Mouse (Mus musculus) bone marrow, adult 2 months (tissue): ENCODE results near the gene Prss23. TPM values are rescaled to one million over a fixed set of nuclear protein-coding genes. Genes with fewer than 3 reads are reported as not detected.
A peak's percentile ranks its signal among the peaks of the same experiment; 100 is the strongest.

Experiments used
- H3K27ac ChIP-seq: fragments of 200-500 bp; 2 replicates; pipeline ENCODE4 v1.5.1; 2012; ENCODE audit warnings: low read depth, mild to moderate bottlenecking, control low read depth, inconsistent platforms, low read length; ENCODE audit not compliant: control insufficient read depth, poor library complexity, insufficient read depth
- H3K4me1 ChIP-seq: fragments of 200-500 bp; 2 replicates; pipeline ENCODE4 v1.6.1; 2011; ENCODE audit warnings: low read length; ENCODE audit not compliant: control insufficient read depth, insufficient read depth
- H3K4me3 ChIP-seq: fragments of 200-500 bp; replicated peaks from 2 replicates; pipeline ENCODE3; 2011; ENCODE audit warnings: mild to moderate bottlenecking, low read depth, low read length, control low read depth; ENCODE audit not compliant: control insufficient read depth
- CTCF ChIP-seq: fragments of 200-500 bp; IDR thresholded peaks from 2 replicates; pipeline ENCODE4 v1.5.1; 2011; ENCODE audit warnings: low read length, control low read depth; ENCODE audit not compliant: control insufficient read depth, insufficient read depth
- POLR2A ChIP-seq: fragments of 200-500 bp; IDR thresholded peaks from 2 replicates; pipeline ENCODE4 v1.6.1; 2011; ENCODE audit warnings: low read depth, mild to moderate bottlenecking, control low read depth, low read length, borderline replicate concordance; ENCODE audit not compliant: control insufficient read depth
- WGBS: fragments of 180-500 bp; shearing (Covaris S2); methylation state at CpG from one replicate; pipeline ENCODE4 v1.1.7; 2018; 5-methylcytosine and 5-hydroxymethylcytosine counted together
- polyA plus RNA-seq: library from polyadenylated mRNA; stranded (reverse); fragments of >200 nt; gene quantifications from 2 replicates; pipeline ENCODE4 v1.2.4, GENCODE M21; 2011; ENCODE audit warnings: low replicate concordance; ENCODE audit not compliant: missing spikeins, insufficient read depth, insufficient read length

Prss23 gene
- polyA plus RNA-seq, 1 experiment = 13.1 TPM

- WGBS = 2% methylated on average over 46 of the region's 61 CpGs
- Histone ChIP-seq H3K27ac (no peak overlapping the region), H3K4me3 (no peak overlapping the region), H3K4me1 (no peaks in the 10 kb centered on the region)
- TF ChIP-seq POLR2A (no peak), CTCF (no peak)
Measured at GRCm38 (mm10) chr7:89517460-89518390, 9.3 kb downstream of the Prss23 start.

GRCm38 (mm10) chr7:89516551-89517459 lies 10.2 kb downstream of the Prss23 start:
- Histone ChIP-seq H3K27ac (no peak overlapping the region), H3K4me1 (no peaks in the 10 kb centered on the region), H3K4me3 (no peak overlapping the region)
- 11% methylated on average over 32 of the region's 32 CpGs for WGBS
- TF ChIP-seq CTCF (no peak), POLR2A (no peak)

- Histone ChIP-seq H3K4me3 (no peak overlapping the region), H3K27ac (no peak overlapping the region), H3K4me1 (no peaks in the 10 kb centered on the region)
- WGBS = 73% methylated on average over 4 of the region's 4 CpGs
- no peak for TF ChIP-seq CTCF
Measured at GRCm38 (mm10) chr7:89511921-89512514, 15.0 kb downstream of the Prss23 start.

- no peak overlapping the region for H3K4me3 ChIP-seq
- H3K27ac ChIP-seq = no peak overlapping the region
- no peak for TF ChIP-seq CTCF
- no peak for TF ChIP-seq POLR2A
- WGBS = 81% methylated on average over 4 of the region's 4 CpGs
- no peaks in the 10 kb centered on the region for H3K4me1 ChIP-seq
Measured at GRCm38 (mm10) chr7:89508672-89509071, 18.3 kb downstream of the Prss23 start.

GRCm38 (mm10) chr7:89499516-89500307 lies 27.3 kb downstream of the Prss23 start:
- WGBS = 23% methylated on average over 17 of the region's 17 CpGs
- TF ChIP-seq POLR2A (no peak), CTCF (peak; percentile 25; the same call in 1 of the 2 replicates)
- Histone ChIP-seq H3K27ac (no peak overlapping the region), H3K4me3 (no peak overlapping the region), H3K4me1 (no peaks in the 10 kb centered on the region)

GRCm38 (mm10) chr7:89483769-89484568 lies 43.0 kb downstream of the Prss23 start:
- 74% methylated on average over 7 of the region's 7 CpGs for WGBS
- no peaks in the 10 kb centered on the region for H3K4me1 ChIP-seq
- TF ChIP-seq POLR2A (no peak), CTCF (no peak)
- no peak overlapping the region for H3K4me3 ChIP-seq
- no peak overlapping the region for H3K27ac ChIP-seq

- H3K4me1 ChIP-seq = no peaks in the 10 kb centered on the region
- H3K27ac ChIP-seq = no peak overlapping the region
- H3K4me3 ChIP-seq = no peak overlapping the region
- TF ChIP-seq POLR2A = no peak
- TF ChIP-seq CTCF = no peak
- 60% methylated on average over 3 of the region's 3 CpGs for WGBS
Measured at GRCm38 (mm10) chr7:89481723-89482122, 45.3 kb downstream of the Prss23 start.
